Mouse (Mus musculus): Measurements from ENCODE around the gene Dazap1. TPM values are rescaled to one million over a fixed set of nuclear protein-coding genes. Genes with fewer than 3 reads are reported as not detected.
A peak's percentile ranks its signal among the peaks of the same experiment; 100 is the strongest.

Dazap1 gene
- total RNA-seq, 2 experiments from 2014 or later, result 67.8 to 81.0 TPM

DNA sequence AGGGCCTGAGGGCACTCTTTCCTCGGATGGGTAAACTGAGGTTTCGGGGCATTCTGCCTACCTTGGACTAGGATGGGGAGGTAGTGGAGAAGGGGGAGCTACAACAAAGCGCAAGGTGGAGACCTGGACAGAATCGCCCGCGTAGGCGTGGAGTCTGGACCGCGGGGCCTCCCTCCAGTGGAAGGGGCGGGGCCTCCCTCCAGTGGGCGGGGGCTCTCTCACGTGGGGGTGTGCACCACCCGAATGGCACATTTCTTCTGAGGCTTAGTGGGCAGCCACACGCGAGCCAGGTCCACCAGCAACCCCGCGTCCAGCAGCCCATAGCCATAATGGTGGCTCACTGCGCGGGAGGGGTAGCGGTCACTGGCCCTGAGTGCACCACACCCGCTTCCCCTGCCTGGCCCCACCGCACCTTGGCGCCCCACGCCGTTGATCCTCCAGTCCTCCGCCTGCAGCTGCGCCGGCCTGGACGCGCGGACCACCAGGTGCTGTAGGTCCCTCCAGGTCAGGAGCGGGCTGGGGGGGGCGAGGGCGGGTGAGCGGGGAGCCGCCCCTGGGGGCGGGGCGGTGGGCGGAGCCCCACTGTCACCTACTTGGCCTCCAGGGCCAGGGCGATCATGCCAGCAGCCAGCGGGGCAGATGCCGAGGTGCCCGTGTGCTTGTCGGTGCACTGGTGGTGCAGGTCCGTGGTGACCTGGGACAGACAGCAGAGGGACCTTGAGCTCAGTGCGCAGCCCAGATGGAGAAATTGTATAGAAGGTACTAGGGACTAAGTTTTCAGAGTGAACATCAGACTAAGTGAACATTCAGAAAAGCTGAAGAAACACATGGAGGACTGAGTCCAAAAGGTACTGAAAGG is 62.2 kb downstream of the Dazap1 start:
- peak; percentile 73 for DNase-seq

DNA sequence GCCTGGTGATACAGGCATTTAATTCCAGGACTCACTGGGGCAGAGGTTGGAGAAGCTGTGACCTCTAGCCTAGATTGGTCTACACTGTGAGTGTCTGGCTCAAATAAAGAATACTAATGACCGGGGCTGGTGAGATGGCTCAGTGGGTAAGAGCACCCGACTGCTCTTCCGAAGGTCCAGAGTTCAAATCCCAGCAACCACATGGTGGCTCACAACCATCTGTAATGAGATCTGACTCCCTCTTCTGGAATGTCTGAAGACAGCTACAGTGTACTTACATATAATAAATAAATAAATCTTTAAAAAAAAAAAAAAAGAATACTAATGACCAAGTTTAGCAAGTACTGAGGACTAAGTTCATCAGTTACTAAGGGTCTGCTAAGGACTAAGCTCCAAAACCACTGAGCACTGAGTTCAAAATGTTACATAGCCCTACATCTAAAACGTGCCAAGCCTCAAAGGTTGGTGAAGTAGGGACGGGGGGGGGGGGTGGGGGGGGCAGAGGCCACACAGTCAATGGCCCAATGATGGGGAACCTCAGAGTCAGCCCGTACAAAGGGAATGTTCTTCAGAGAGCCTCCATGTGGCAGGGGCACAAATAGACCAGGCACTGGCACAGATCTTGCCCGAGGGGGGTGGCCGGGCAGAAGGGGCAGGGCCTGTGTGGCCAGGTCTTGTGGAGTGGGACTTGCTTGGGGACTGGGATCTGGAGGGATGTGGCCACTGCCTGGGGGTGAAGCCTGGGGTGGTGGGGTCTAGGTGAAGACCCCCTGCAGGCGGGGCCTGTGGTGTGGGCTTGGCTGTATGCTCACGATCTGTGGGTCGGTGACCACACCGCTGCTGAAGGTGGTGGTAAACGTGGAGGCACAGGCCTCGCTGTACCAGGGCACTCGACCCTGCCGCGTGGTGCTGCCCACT is 63.1 kb downstream of the Dazap1 start:
- DNase-seq, result no peak

DNA sequence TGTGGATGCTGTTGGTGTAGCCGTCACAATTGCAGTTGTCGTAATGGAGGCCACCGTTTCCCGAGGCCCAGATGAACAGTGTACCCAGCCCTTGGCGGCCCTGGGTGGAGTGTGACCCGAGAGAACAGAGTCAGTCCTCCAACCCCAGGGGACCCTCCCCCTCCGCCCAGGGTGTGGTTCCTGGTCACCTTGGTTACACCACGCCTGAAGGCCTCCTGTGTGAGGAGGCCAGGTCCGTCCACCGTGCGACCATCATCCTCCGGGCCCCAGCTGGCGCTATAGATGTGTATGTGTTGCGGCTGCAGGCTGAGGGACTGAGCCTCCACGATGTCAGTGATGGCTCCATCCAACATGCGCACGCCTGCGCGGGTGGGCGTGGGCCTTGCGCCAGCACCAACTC is 63.8 kb downstream of the Dazap1 start:
- no peak for DNase-seq

DNA sequence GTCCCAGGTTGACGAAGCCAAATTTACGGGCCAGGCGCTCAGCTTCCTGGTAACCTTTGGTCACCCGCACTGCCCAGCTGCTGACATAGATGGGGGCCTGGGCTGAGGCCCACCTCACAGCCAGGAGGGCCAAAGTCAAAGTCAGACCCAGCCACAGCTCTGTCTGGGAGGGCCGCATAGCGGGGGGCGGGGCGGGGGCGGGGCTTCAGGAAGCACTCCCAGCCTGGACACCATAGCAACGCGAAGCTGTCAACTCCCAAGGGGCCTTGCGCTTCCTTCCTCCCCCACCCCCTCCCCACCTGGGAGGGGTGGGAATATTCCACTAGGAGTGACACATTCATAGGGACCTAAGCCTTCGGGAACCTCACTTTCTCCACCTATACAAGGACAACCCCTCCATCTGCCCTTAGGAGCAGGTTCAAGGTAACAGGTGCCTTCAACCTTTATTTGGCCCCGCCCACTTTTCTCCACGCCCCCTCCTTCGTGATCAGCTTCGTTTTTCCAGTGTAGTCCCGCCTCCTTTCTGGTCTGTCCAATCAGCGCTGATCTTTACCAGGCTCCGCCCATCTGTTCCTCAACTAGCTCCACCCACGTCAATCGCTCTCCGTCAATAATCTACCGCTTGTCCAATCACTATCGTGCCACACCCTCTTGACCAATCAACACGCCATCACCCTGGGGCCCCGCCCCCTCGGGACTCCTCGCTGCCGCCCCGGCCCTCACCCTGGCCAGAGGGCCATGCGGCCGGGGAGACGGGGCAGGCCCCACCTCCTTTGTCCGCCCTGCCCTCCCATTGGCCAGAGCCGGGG is 68.2 kb downstream of the Dazap1 start, which contains the start of the genes Pcsk4 and Reep6:
TSS of gene Pcsk4 (minus strand) at position 226 of the 809 bp plus-strand sequence.
TSS of gene Reep6 (plus strand) at position 681 of the 809 bp plus-strand sequence.
- peak; percentile 93 for DNase-seq

DNA sequence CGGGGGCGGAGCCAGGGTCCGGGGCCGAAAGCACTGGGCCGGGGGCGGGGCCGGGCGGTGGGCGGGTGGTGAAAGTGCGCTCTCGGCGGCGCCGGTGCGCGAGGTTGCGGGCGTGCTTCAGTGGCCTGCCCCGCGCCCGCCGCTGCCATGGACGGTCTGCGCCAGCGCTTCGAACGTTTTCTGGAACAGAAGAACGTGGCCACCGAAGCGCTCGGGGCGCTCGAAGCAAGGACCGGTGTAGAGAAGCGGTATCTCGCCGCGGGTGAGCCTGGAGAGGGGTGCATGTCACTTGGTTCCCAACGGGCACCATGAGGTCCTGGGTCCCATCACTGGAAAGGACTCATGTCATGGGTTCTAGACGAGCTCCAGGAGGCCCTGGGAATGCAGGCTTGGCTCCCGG is 68.8 kb downstream of the Dazap1 start:
- DNase-seq, result no peak

DNA sequence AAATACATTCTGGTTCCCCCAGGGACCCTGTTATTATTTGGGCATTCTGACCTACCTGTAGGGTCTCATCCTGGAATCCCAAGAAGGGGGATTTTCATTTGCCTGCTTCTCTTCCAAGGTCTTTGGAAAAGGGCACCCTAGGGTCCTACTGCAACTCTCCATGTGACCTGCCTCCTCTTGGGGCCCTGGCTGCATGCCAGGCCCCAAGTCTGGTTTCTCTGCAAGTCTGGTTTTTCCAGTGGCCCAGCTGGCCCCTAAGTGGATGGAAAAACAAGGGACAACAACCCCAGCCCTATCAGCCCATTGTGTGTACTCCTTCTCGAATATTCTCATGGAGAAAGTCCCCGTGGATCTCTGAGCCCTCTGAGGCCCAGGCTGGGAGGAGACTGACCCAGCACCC is 69.6 kb downstream of the Dazap1 start:
- no peak for DNase-seq

DNA sequence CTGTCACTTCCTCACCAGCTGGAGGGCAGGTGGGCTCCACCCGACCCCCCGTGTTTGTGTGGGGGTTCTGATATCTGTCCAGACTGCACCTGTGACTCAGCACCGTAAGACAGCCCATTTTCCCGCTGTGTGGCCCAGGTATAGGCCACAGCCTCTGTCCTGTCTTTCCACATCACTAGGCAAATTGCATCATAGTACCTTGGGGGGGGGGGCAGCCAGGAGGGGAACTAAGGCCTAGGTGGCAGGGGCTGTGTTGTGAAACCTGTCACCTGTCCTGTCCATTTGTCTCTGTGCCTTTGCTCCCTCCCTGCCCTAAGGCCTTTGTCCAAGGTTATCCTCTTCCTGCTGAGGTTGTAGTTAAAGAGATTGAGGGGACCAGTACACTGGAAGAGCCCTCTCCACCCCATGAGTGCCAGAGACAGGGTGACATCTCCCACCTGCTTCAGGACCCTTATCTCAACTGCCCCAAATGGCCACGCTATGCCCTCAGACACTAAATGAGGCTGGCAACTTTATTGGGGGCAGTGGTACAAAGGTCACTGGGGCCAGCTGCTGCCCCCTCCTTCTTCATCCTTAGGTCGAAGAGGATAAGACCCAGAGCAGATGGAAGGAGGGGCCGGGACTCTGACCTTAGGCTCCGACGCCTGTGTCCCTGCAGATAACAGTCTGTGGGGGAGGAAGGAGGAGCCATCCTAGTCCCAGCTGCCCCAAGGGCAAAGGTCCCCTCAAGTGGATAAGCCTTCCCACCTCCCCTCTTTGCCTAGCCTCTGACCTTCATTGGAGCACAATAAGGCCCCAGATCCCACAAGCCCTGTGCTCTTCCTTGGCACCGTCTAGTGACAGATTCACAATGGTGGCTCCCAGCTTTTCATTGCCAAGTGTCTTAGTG is 70.6 kb downstream of the Dazap1 start:
- no peak for DNase-seq

DNA sequence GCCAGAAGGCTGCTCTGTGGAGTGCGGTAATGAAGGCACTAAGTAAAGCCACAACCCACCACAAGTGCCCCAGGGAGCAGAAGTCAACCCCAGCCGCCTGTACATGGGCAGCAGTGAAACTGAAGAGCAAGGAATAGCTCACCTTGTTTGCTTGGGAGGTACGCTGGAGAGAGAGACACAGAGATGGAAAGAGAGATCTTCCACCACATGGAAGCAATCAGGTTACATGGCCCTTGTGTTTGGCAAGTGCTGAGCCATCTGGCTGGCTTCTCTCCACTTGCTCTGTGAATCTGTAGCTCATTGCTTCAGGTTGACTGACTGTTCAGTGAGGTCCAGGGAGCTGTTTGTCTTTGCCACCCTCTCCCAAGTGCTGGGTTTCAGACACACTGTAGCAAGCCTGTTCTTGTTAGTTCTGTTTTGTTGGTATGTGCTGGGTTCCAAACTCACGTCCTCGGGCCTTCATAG is 71.3 kb downstream of the Dazap1 start:
- no peak for DNase-seq

DNA sequence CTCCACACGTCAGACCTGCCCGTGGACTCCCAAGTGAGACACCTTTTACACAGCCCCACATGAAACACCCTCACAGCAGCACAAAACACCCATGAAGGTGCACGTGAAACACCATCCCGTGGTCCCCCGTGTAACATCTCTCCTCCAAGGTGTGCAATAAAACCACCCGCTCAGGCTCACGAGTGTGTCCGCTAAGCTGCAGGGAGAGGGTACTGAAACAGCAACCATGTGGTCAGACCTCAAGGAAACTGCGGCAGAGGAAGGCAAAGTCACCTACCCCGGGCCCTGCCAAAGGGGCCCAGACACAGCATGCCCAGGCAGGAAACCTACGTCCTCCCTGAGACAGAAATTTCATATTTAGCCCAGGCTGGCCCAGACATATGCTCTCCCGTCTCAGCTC is 75.0 kb downstream of the Dazap1 start:
- DNase-seq, result no peak

Small RNA genes within 50 kb of the gene (microRNA-seq; reads per million reads assigned to microRNA genes)
- gene Mir6911, result 0 reads per million in 2 experiments

Other genes starting within 250 kb of the Dazap1 start
- gene Arhgap45, start 244.8 kb upstream of the Dazap1 start, total RNA-seq (2021), result 1 to 10 TPM; 2.0 to 3.5 TPM
- gene Polr2e, start 221.7 kb upstream of the Dazap1 start, total RNA-seq (2021), result 10 to 100 TPM; 62.1 to 62.7 TPM
- gene Gpx4, start 214.3 kb upstream of the Dazap1 start, total RNA-seq (2021), result 100 to 1,000 TPM; 380 to 398 TPM
- 10 to 100 TPM in 1 of 2 experiments, 1 to 10 TPM in 1; 7.7 to 11.6 TPM for gene Sbno2, start 155.9 kb upstream of the Dazap1 start, total RNA-seq (2021)
- 100 to 1,000 TPM; 105 to 110 TPM for gene Stk11, start 145.7 kb upstream of the Dazap1 start, total RNA-seq (2021)
- 100 to 1,000 TPM; 576 to 659 TPM for gene Atp5d, start 122.9 kb upstream of the Dazap1 start, total RNA-seq (2021)
- gene Cbarp, start 120.7 kb upstream of the Dazap1 start, total RNA-seq (2021), result 1 to 10 TPM; 2.3 to 3.2 TPM
- 10 to 100 TPM; 34.3 to 62.7 TPM for gene Midn, start 113.2 kb upstream of the Dazap1 start, total RNA-seq (2021)
- gene Cirbp, start 95.5 kb upstream of the Dazap1 start, total RNA-seq (2021), result 10 to 100 TPM; 84.3 to 88.4 TPM
- gene 1600002K03Rik, start 88.5 kb upstream of the Dazap1 start, total RNA-seq (2021), result 1 to 10 TPM; 3.9 to 5.5 TPM
- gene Efna2, start 82.0 kb upstream of the Dazap1 start, total RNA-seq (2021), result 1 to 10 TPM; 1.1 to 1.9 TPM
- 10 to 100 TPM; 26.4 to 31.3 TPM for gene Mum1, start 35.1 kb upstream of the Dazap1 start, total RNA-seq (2021)
- 100 to 1,000 TPM; 371 to 457 TPM for gene Ndufs7, start 12.4 kb upstream of the Dazap1 start, total RNA-seq (2021)
- gene Gamt, start 474 bp upstream of the Dazap1 start, total RNA-seq (2021), result 100 to 1,000 TPM; 342 to 351 TPM
- gene Rps15, start 31.0 kb downstream of the Dazap1 start, total RNA-seq (2021), result 100 to 1,000 TPM; 952 to 954 TPM
- under 1 TPM; 0.87 to 0.95 TPM for gene Apc2, start 34.5 kb downstream of the Dazap1 start, total RNA-seq (2021)
- 10 to 100 TPM; 10.5 to 13.1 TPM for gene 2310011J03Rik, start 59.1 kb downstream of the Dazap1 start, total RNA-seq (2021)
- 1 to 10 TPM in 1 of 2 experiments, under 1 TPM in 1; 0.75 to 1.5 TPM for gene Pcsk4, start 68.0 kb downstream of the Dazap1 start, total RNA-seq (2021)
- 1 to 10 TPM; 2.1 to 2.4 TPM for gene Reep6, start 68.5 kb downstream of the Dazap1 start, total RNA-seq (2021)
- 10 to 100 TPM; 15.2 to 20.4 TPM for gene Adamtsl5, start 86.9 kb downstream of the Dazap1 start, total RNA-seq (2021)
- not detected for gene Plk5, start 95.0 kb downstream of the Dazap1 start, total RNA-seq (2021)
- 10 to 100 TPM in 1 of 2 experiments, 1 to 10 TPM in 1; 8.9 to 12.2 TPM for gene Mex3d, start 126.2 kb downstream of the Dazap1 start, total RNA-seq (2021)
- gene Mbd3, start 138.1 kb downstream of the Dazap1 start, total RNA-seq (2021), result 100 to 1,000 TPM; 107 to 120 TPM
- gene Uqcr11, start 145.3 kb downstream of the Dazap1 start, total RNA-seq (2021), result 100 to 1,000 TPM; 725 to 806 TPM
- gene Tcf3, start 172.2 kb downstream of the Dazap1 start, total RNA-seq (2021), result 10 to 100 TPM; 33.0 to 43.2 TPM
- not detected for gene Onecut3, start 233.3 kb downstream of the Dazap1 start, total RNA-seq (2021)